Mouse (Mus musculus): ENCODE measurements around the gene Actr3.
"Not testable (repeated sequence)": the region's sequence is repeated elsewhere in the genome, so short reads cannot be mapped to it uniquely, and the experiment has no call there.

Actr3 gene

DNA sequence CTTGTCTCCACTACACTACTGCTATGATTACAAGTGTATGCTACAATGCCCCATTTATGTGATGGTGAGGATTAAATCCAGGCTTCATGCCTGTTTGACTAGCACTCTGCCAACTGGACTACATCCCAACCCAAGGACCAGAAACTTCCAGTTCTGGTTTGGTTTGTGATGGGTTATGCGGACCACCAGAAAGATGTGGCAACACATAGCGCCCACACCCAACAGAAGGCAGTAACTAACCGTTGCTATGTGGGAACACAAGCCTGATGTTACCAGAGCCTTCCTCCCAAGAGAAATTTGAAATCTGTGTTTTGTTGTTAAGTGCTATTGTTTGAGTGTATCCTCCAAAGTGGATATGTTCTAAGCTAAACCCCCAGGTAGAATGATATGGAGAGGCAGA lies 4.0 kb upstream of the Actr3 start:
- DNase-seq (ENCODE audit: low read depth in 2 of 2, low spot score in 2 of 2) = no peak

DNA sequence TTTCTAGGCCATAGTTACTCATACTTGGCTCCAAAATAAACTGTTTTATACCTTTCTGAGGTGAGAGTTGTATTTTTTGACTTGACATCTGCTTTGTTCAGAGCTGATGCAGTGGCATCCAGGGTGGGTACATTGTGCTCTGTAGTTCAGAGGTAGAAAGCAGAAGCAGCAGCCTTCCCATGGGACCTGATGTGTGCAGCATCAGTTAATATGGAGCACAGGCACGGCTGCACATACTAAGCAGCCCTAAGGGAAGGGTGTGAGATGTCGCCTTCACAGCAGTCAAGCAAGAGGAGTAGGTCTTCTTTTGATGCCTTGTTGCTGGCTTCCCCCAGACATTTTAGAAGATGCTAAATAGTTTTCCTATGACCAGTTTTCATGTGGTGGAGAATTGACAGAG lies 3.3 kb upstream of the Actr3 start:
- DNase-seq (ENCODE audit: low read depth in 2 of 2, low spot score in 2 of 2) = no peak

DNA sequence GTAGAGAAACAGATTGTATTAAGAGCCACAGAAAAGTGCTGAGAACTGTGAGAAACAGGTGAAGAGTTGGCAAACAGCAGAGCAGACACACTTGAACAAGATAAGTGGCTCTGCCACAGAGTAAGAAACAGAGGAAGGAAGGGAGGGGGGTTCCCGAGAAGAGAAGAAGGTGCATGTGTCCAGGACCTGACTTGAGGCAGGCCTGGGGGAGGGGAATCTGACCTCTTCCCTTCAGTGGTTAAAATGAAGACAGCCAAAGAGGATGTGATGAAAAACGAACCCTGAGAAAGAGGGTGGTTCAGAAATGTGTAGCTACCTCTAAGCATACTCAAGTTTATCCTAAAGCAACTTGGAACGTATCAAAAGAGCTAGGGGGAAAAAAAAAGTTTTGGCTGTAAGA lies 2.4 kb upstream of the Actr3 start:
- no peak for DNase-seq (ENCODE audit: low read depth in 2 of 2, low spot score in 2 of 2)

- DNase-seq (ENCODE audit: low read depth in 2 of 2, low spot score in 2 of 2) = no peak
These were observed 1.6 kb upstream of the Actr3 start for GRCm38 (mm10) chr1:125437161-125437560.

- no peak for DNase-seq (ENCODE audit: low read depth in 2 of 2, low spot score in 2 of 2)
These were observed 534 bp downstream of the Actr3 start for GRCm38 (mm10) chr1:125435018-125435368.

GRCm38 (mm10) chr1:125434485-125435001 lies 984 bp downstream of the Actr3 start:
- peak; percentile 62 to 71 for DNase-seq (ENCODE audit: low read depth in 2 of 2, low spot score in 2 of 2)

DNA sequence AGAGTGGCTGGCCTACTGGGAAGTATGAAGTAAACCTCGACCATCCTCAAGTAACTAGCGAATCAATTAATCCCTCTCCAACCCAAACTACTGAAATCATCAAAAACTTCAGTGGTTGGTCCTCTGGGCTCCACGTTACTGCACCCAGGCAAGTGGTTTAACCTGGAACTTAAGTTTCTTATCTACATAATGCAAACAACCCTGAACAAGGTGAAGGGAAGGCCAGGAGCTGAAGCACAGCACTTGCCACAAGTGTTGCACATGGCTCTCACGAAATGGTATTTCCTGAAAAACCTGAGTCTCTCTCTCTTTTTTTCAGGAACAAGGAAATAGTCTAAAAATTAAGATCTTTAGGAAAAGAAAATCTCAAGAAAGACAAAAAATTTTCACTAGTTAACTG lies 4.2 kb downstream of the Actr3 start:
- no peak for DNase-seq (ENCODE audit: low read depth in 2 of 2, low spot score in 2 of 2)

GRCm38 (mm10) chr1:125430737-125431136 lies 4.8 kb downstream of the Actr3 start:
- peak in 1 of 2 experiments; percentile 42 for DNase-seq (ENCODE audit: low read depth in 2 of 2, low spot score in 2 of 2)

GRCm38 (mm10) chr1:125429984-125430383 lies 5.5 kb downstream of the Actr3 start:
- no peak for DNase-seq (ENCODE audit: low read depth in 2 of 2, low spot score in 2 of 2)

DNA sequence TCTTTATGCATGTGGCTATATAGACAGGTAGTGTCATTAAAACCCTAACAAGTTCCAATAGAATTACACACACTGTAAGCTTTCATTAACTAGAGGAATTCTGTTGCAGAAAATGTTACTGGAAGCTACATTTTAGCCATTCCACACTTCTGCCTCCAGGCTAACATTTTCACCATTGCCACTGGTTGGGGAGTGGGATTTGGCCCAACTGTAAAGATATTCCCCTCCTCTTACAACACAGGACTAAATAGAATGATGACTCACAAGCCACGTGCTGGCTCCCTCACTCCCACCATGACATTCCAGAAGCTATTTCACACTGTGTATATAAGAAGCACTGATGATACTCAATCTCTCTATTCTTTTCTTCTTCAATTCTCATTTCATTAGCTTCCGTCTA lies 7.2 kb downstream of the Actr3 start:
- no peak for DNase-seq (ENCODE audit: low read depth in 2 of 2, low spot score in 2 of 2)

DNA sequence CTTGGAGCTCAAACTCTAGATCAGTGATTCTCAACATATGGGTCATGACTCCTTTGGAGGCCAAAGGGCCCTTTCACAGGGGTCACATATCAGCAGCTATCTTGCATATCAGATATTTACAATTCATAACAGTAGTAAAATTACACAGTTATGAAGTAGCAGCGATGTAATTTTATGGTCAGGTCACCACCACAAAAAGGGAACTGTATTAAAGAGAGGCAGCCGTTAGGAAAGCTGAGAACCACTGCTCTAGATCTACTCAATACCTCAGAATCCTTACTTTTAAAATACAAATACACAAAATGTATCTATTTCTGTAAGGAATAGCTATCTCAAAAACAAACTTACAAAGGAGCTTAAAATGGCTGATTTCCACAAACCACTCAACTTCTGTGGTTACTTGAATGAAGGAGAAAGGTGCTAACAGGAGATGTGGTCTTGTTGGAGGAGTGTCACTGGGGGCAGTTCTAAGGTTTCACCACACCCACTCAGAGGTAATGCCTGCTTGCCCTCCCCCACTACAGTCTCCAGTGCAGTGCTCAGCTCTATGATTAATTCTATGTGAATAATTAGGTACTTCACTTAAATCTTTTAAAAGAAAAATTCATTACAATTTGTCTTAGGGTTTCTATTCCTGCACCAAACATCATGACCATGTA lies 9.0 kb downstream of the Actr3 start:
- peak in 1 of 2 experiments; percentile 23 for DNase-seq (ENCODE audit: low read depth in 2 of 2, low spot score in 2 of 2)

- no peak for DNase-seq (ENCODE audit: low read depth in 2 of 2, low spot score in 2 of 2)
These were observed 15.6 kb downstream of the Actr3 start for GRCm38 (mm10) chr1:125419906-125420305.

GRCm38 (mm10) chr1:125418732-125419131 lies 16.8 kb downstream of the Actr3 start:
- DNase-seq (ENCODE audit: low read depth in 2 of 2, low spot score in 2 of 2) = no peak

DNA sequence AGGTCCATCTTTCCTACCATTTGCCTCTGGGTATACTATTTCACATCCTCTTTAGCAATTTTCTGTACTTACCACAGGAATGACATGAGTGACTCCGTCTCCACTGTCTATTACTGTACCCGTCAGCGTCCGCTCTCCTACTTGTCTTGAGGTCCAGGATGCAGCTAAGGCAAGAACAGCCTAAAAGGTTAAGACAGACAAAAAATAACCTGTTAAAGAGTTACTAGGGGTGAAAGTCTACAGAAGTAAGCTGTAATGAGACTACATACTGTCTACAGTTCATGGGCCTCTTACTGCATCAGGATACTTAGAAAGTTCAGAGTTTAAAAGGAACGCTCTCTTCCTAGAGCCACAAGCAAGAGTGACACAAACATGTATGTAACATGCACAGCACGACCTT lies 28.3 kb downstream of the Actr3 start:
- DNase-seq (ENCODE audit: low read depth in 2 of 2, low spot score in 2 of 2) = no peak

- no peak for DNase-seq (ENCODE audit: low read depth in 2 of 2, low spot score in 2 of 2)
These were observed 40.1 kb downstream of the Actr3 start for GRCm38 (mm10) chr1:125395391-125395790.

DNA sequence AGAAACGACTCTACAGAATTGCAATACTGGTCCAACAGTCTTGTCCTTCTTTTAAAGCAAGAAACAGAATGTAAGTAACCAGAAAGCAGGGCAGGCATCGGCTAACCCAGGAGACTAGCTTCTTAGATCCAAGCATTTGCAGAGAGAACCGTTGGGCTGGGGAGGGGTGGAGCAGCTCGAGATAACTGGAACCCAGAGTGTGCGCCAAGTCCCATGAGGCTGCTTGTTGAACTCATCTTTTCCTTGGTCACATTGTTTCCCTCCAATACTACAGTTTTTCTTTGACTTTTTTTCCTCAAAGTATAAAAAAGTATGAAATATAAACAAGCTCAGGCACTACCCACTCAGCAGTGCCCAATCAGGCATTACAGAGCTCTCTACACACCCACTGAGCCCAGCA lies 42.2 kb downstream of the Actr3 start:
- DNase-seq (ENCODE audit: low read depth in 2 of 2, low spot score in 2 of 2) = not testable (repeated sequence)

- not testable (repeated sequence) for DNase-seq (ENCODE audit: low read depth in 2 of 2, low spot score in 2 of 2)
These were observed 45.3 kb downstream of the Actr3 start for GRCm38 (mm10) chr1:125390065-125390754.

GRCm38 (mm10) chr1:125389634-125390033 lies 45.9 kb downstream of the Actr3 start:
- DNase-seq (ENCODE audit: low read depth in 2 of 2, low spot score in 2 of 2) = not testable (repeated sequence)

GRCm38 (mm10) chr1:125388370-125388769 lies 47.2 kb downstream of the Actr3 start:
- DNase-seq (ENCODE audit: low read depth in 2 of 2, low spot score in 2 of 2) = no peak

DNA sequence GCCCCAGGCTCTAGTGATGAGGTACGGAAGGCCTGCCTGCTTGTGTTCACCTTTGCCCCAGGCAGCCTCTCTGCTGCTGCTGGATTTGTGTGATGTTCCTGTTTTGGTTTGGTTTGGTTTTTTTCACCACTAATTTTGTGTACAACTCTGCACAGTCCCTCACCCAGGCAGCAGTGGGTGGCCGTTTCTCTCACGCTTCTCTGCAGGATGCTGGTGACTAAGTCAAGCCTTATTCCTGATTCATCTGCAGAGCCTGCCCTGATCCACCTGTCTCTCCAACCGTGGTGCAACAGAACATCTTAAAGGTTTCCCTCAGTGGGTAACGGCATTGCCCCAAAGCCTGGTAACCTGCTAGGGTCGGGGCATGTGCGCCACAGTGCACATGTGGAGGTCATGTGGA lies 49.3 kb downstream of the Actr3 start:
- DNase-seq (ENCODE audit: low read depth in 2 of 2, low spot score in 2 of 2) = no peak

DNA sequence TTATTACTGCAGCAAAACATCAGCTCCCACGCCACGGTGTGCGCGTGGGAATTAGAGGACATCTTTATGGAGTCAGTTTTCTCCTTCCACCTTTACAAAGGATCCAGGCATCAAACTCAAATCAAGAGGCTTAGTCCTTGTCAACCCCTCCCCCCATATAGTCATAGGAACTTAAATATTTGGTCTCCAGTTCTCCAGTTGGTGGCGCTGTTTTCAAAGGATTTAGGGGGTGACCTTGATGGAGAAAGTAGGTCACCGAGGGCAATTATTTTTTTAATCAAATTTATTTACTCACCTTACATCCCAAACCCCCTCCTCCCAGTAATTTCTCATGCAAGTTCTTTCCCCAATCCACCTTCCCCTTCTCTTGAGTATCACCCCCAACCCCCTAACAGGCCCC lies 52.9 kb downstream of the Actr3 start:
- peak; percentile 35 to 52 for DNase-seq (ENCODE audit: low read depth in 2 of 2, low spot score in 2 of 2)

DNA sequence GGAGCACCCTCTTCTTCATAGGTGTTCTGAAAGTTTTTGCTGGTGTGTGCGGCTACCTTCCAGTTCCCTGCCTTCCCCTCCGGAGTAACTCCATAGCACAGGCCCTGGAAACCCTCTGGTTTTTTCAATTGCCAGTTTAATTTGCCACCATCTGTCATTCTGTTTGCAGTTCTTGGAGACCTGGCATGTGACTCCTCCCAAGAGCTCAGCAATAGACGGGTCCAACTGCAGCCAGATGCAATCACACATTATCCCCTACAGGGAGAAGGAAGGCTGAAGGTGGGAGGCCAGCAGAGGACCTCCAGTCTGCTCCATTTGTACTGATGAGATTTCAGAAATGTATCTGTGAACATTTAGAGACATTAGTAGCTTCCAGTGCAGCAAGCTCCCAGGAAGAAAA lies 56.6 kb downstream of the Actr3 start:
- no peak for DNase-seq (ENCODE audit: low read depth in 2 of 2, low spot score in 2 of 2)

DNA sequence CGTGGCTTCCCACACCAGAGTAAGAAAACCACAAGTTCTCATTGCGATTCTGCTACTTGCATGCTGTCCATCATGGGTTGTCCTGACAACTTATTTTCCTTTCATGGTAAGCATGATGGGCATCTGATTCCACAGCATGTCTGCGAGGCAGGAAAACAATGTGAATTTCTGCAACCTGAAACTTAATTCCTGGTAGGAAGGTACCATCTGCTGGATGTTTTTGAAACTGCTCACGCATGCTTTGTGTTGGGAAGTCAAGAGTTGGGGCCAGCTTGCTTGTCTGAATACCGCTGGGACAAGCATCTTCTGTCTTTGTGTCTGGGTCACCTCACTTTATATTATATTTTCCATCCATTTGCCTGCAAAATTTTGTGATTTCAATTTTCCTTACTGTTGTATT lies 62.7 kb downstream of the Actr3 start:
- no peak for DNase-seq (ENCODE audit: low read depth in 2 of 2, low spot score in 2 of 2)

Data from CD8-positive naive resting alpha-beta T cell, adult 2 months (primary cell).